8 mouse cellular contexts compared by ENCODE assay signal in genomic region chr10:88503421-88504314, GRCm38 (mm10). TPM values are rescaled to one million over a fixed set of nuclear protein-coding genes. Genes with fewer than 3 reads are reported as not detected.
DNase-seq lines count a peak whose midpoint lies in the region; ATAC-seq lines count a peak whose summit lies in the region.

Chpt1 (minus strand) TSS chr10:88504073.

- H3K4me3 ChIP-seq in brown adipose tissue, adult 24 weeks (ENCODE audit: insufficient read depth, low read depth, low read length) = peak within 1 kb of the TSS; percentile 100
- peak within 1 kb of the TSS; percentile 85 for H3K4me3 ChIP-seq in heart, embryonic 13.5 days
- peak within 1 kb of the TSS; percentile 72 for H3K4me3 ChIP-seq in liver, embryonic 13.5 days (replicated peaks)
- H3K4me3 ChIP-seq in stomach, embryonic 15.5 days (replicated peaks) = peak within 1 kb of the TSS; percentile 77

- no peaks in the 10 kb centered on the region for H3K9me3 ChIP-seq in heart, embryonic 13.5 days
- H3K9me3 ChIP-seq in liver, embryonic 13.5 days (replicated peaks) = no peaks in the 10 kb centered on the region
- H3K9me3 ChIP-seq in stomach, embryonic 15.5 days = no peaks in the 10 kb centered on the region

- H3K9ac ChIP-seq in heart, embryonic 13.5 days = peak within 1 kb of the TSS; percentile 93
- H3K9ac ChIP-seq in liver, embryonic 13.5 days = peak within 1 kb of the TSS; percentile 79
- peak within 1 kb of the TSS; percentile 84 for H3K9ac ChIP-seq in stomach, embryonic 15.5 days

- peak within 1 kb of the TSS; percentile 91 for H3K4me2 ChIP-seq in heart, embryonic 13.5 days
- H3K4me2 ChIP-seq in liver, embryonic 13.5 days = peak within 1 kb of the TSS; percentile 91
- H3K4me2 ChIP-seq in stomach, embryonic 15.5 days = peak within 1 kb of the TSS; percentile 88

- peak; percentile 88 for ATAC-seq in CD4-positive, CD25-positive, alpha-beta regulatory T cell, adult 4 months
- peak; percentile 89 for ATAC-seq in erythroid progenitor cell, adult 5-6 weeks (replicated peaks; ENCODE audit: low FRiP score, poor library complexity, severe bottlenecking)
- ATAC-seq in heart, embryonic 13.5 days (ENCODE audit: extremely low read depth, insufficient number of reproducible peaks, low FRiP score, low TSS enrichment) = peak; percentile 97
- ATAC-seq in liver, embryonic 13.5 days (ENCODE audit: low read depth) = peak; percentile 97
- peak; percentile 94 for ATAC-seq in stomach, embryonic 15.5 days (ENCODE audit: insufficient read depth, low FRiP score, low read depth)

- under 1% methylated on average over 59 of the region's 80 CpGs for WGBS in heart, embryonic 13.5 days
- under 1% methylated on average over 60 of the region's 80 CpGs for WGBS in liver, embryonic 13.5 days (ENCODE audit: insufficient replicate concordance)
- under 1% methylated on average over 67 of the region's 80 CpGs for WGBS in stomach, embryonic 15.5 days

- H3K4me1 ChIP-seq in brown adipose tissue, adult 24 weeks (ENCODE audit: control insufficient read depth, insufficient read depth, insufficient read length, low read length) = peaks cover 3% of the 10 kb centered on the region; the same call in 1 of the 2 replicates
- H3K4me1 ChIP-seq in heart, embryonic 13.5 days = peaks cover 35% of the 10 kb centered on the region
- peaks cover 14% of the 10 kb centered on the region for H3K4me1 ChIP-seq in liver, embryonic 13.5 days (replicated peaks)
- peaks cover 5% of the 10 kb centered on the region; the same call in 1 of the 2 replicates for H3K4me1 ChIP-seq in stomach, embryonic 15.5 days

- DNase-seq in kidney, postnatal 10 days = peak; percentile 96
- DNase-seq in liver, embryonic 13.5 days = peak; percentile 66
- DNase-seq in neural tube, embryonic 10.5 days (ENCODE audit: extremely low spot score, low spot score) = peak; percentile 91

- no peaks in the 10 kb centered on the region for H3K36me3 ChIP-seq in heart, embryonic 13.5 days
- no peaks in the 10 kb centered on the region for H3K36me3 ChIP-seq in liver, embryonic 13.5 days
- no peaks in the 10 kb centered on the region for H3K36me3 ChIP-seq in stomach, embryonic 15.5 days

- no peaks in the 10 kb centered on the region for H3K27me3 ChIP-seq in heart, embryonic 13.5 days (replicated peaks)
- no peaks in the 10 kb centered on the region for H3K27me3 ChIP-seq in liver, embryonic 13.5 days
- H3K27me3 ChIP-seq in stomach, embryonic 15.5 days (replicated peaks) = no peaks in the 10 kb centered on the region

- H3K27ac ChIP-seq in brown adipose tissue, adult 24 weeks (replicated peaks; ENCODE audit: low read depth, low read length) = peak within 1 kb of the TSS; percentile 91
- peak within 1 kb of the TSS; percentile 76 for H3K27ac ChIP-seq in heart, embryonic 13.5 days (replicated peaks)
- H3K27ac ChIP-seq in liver, embryonic 13.5 days = no peak within 1 kb of the TSS
- peak within 1 kb of the TSS; percentile 57 for H3K27ac ChIP-seq in stomach, embryonic 15.5 days

RNA-seq across cellular contexts. Expression of gene Chpt1, which starts in this region (rescaled TPM):
- polyA plus RNA-seq in CD4-positive, CD25-positive, alpha-beta regulatory T cell, adult 4 months (2017; shearing (Covaris generic)) = 1 to 10 TPM; 4.1 to 4.5 TPM
- 1,269 and 2,124 TPM in 2 replicates for polyA plus RNA-seq in brown adipose tissue, adult 24 weeks (2012; ENCODE audit: insufficient read depth, insufficient read length, missing spikeins)
- total RNA-seq in erythroid progenitor cell, adult 5-6 weeks (2015; ENCODE audit: low replicate concordance) = 10.8 and 20.5 TPM in 2 replicates
- 1.7 and 3.9 TPM in 2 replicates for total RNA-seq in erythroid progenitor cell, adult 5-6 weeks (2017; ENCODE audit: low replicate concordance)
- 14.2 and 22.7 TPM in 2 replicates for polyA plus RNA-seq in heart, embryonic 13.5 days (2015; fragmentation: Nextera tagmentation; extraction: Ambion mirVana)
- 4.2 and 5.1 TPM in 2 replicates for polyA plus RNA-seq in liver, embryonic 13.5 days (2015; fragmentation: Nextera tagmentation; extraction: Ambion mirVana)
- polyA plus RNA-seq in stomach, embryonic 15.5 days (2015; fragmentation: Nextera tagmentation; extraction: Ambion mirVana) = 64.8 and 74.3 TPM in 2 replicates

Comparison
In these comparisons a context has a peak if more than half of its experiments do, and no peak if none do; other contexts are left out.
1. RNA of gene Chpt1 (polyA plus RNA-seq): 1,269 to 2,124 TPM in brown adipose tissue, adult 24 weeks; 64.8 to 74.3 TPM in stomach, embryonic 15.5 days, 14.2 to 22.7 TPM in heart, embryonic 13.5 days, 4.2 to 5.1 TPM in liver, embryonic 13.5 days and 4.1 to 4.5 TPM in CD4-positive, CD25-positive, alpha-beta regulatory T cell, adult 4 months; every median in the first group is over 10 times any median in the second.
2. Peak in every context shown above with its lines, with median percentiles within 50 percentile points of each other: ATAC-seq, H3K4me3 ChIP-seq, H3K4me2 ChIP-seq, H3K9ac ChIP-seq and DNase-seq.